Mouse (Mus musculus): ENCODE data around the gene Ptp4a2. TPM values are rescaled to one million over a fixed set of nuclear protein-coding genes. Genes with fewer than 3 reads are reported as not detected.

Ptp4a2 gene
- polyA plus RNA-seq, 1 experiment from 2014 or later = 321 TPM

- peak; percentile 97 for ATAC-seq
- Histone ChIP-seq H3K36me3 (ENCODE audit: control insufficient read depth, insufficient read depth) (no peaks in the 10 kb centered on the region), H3K27me3 (replicated peaks; ENCODE audit: control insufficient read depth, insufficient read depth, low read length) (no peaks in the 10 kb centered on the region), H3K4me1 (replicated peaks; ENCODE audit: control insufficient read depth, insufficient read depth, low read length) (no peaks in the 10 kb centered on the region), H3K4me2 (replicated peaks; ENCODE audit: low read depth) (no peak overlapping the region), H3K9ac (ENCODE audit: low read depth, low read length) (no peak overlapping the region), H3K4me3 (ENCODE audit: low read depth, low read length) (no peak overlapping the region), H3K27ac (ENCODE audit: low read depth, low read length) (peak overlapping the region; percentile 35; the same call in 1 of the 2 replicates), H3K9me3 (ENCODE audit: control insufficient read depth) (no peaks in the 10 kb centered on the region)
- no peak for TF ChIP-seq CTCF (IDR thresholded peaks at IDR 0.05; ENCODE audit: low read depth)
- WGBS = 38% methylated on average over 5 of the region's 5 CpGs
Observed at GRCm38 (mm10) chr4:129793713-129794329, 17.2 kb upstream of the Ptp4a2 start.

DNA sequence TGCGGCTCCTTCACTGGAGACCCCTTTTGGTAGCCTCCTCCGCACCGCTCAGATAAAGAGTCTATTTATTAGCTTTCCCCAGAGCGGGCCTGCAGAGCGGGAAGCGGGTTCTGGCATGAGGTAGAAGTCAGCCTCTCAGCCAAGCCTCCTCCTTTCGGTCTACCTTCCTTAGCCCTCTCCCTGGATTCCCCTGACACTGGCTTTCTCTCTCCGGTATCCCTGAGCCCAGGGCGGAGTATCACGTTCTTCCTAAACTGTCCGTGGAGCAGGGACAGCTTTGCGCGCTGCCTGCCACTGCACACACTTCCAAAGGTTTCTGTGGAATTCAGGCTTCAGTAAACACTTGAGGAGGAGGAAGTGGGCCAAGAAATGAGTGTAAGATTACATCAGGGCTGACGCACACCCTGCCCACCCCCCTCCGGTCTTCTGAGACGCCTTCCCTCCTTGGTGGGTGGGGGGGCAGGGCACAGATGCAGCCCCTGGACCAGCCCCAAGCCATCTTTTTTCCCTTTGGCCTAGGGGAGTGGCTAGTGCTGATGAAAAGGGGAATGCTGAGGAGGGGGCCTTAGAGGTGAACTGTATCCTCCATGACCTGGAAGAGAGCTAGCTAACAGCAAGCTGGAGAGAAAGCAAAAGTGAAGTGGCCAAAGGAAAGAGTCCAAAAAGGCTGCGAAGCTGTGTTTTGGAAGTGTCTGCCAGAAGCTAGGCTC lies 15.7 kb upstream of the Ptp4a2 start:
- no peak overlapping the region for H3K4me3 ChIP-seq (ENCODE audit: low read depth, low read length)
- ATAC-seq = peak; percentile 10; the same call in 1 of the 2 replicates
- 0 out of 2 replicates have a peak overlapping the region, but pooled peaks have one; percentile 22 for H3K9ac ChIP-seq (ENCODE audit: low read depth, low read length)
- peak overlapping the region; percentile 48 for H3K4me2 ChIP-seq (replicated peaks; ENCODE audit: low read depth)
- no peaks in the 10 kb centered on the region for H3K9me3 ChIP-seq (ENCODE audit: control insufficient read depth)
- H3K27me3 ChIP-seq (replicated peaks; ENCODE audit: control insufficient read depth, insufficient read depth, low read length) = no peaks in the 10 kb centered on the region
- peak overlapping the region; percentile 84 for H3K27ac ChIP-seq (ENCODE audit: low read depth, low read length)
- H3K36me3 ChIP-seq (ENCODE audit: control insufficient read depth, insufficient read depth) = no peaks in the 10 kb centered on the region
- no peak for TF ChIP-seq CTCF (IDR thresholded peaks at IDR 0.05; ENCODE audit: low read depth)
- H3K4me1 ChIP-seq (replicated peaks; ENCODE audit: control insufficient read depth, insufficient read depth, low read length) = no peaks in the 10 kb centered on the region
- WGBS = 16% methylated on average over 17 of the region's 17 CpGs

DNA sequence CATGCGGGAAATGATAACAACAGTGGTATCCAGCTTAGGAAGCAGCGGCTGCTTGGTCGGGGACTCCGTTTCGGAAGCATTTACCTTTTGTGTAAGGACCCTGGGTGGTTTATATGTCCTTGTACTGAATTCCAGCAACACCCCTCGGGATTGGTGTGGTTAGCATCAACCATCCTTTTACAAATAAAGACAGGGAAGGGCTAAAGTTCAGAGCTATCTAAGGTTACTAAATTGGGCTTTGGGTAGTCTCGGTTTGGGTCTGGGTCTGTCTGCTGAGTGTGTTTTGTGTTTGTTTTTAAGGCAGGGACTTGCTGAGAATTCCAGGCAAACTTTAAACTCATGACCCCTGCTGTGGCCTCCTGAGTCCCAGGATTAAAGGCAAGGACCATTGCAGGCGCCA lies 15.2 kb upstream of the Ptp4a2 start:
- Histone ChIP-seq H3K4me3 (ENCODE audit: low read depth, low read length) (no peak overlapping the region), H3K4me1 (replicated peaks; ENCODE audit: control insufficient read depth, insufficient read depth, low read length) (no peaks in the 10 kb centered on the region), H3K4me2 (replicated peaks; ENCODE audit: low read depth) (peak overlapping the region; percentile 48; the same call in 1 of the 2 replicates), H3K36me3 (ENCODE audit: control insufficient read depth, insufficient read depth) (no peaks in the 10 kb centered on the region), H3K27me3 (replicated peaks; ENCODE audit: control insufficient read depth, insufficient read depth, low read length) (no peaks in the 10 kb centered on the region), H3K9ac (ENCODE audit: low read depth, low read length) (0 out of 2 replicates have a peak overlapping the region, but pooled peaks have one; percentile 22), H3K27ac (ENCODE audit: low read depth, low read length) (peak overlapping the region; percentile 84), H3K9me3 (ENCODE audit: control insufficient read depth) (no peaks in the 10 kb centered on the region)
- WGBS = 34% methylated on average over 8 of the region's 8 CpGs
- no peak for ATAC-seq
- TF ChIP-seq CTCF (IDR thresholded peaks at IDR 0.05; ENCODE audit: low read depth) = no peak

- Histone ChIP-seq H3K9ac (ENCODE audit: low read depth, low read length) (no peak overlapping the region), H3K4me2 (replicated peaks; ENCODE audit: low read depth) (no peak overlapping the region), H3K4me1 (replicated peaks; ENCODE audit: control insufficient read depth, insufficient read depth, low read length) (no peaks in the 10 kb centered on the region), H3K36me3 (ENCODE audit: control insufficient read depth, insufficient read depth) (no peaks in the 10 kb centered on the region), H3K27ac (ENCODE audit: low read depth, low read length) (no peak overlapping the region), H3K27me3 (replicated peaks; ENCODE audit: control insufficient read depth, insufficient read depth, low read length) (no peaks in the 10 kb centered on the region), H3K4me3 (ENCODE audit: low read depth, low read length) (no peak overlapping the region), H3K9me3 (ENCODE audit: control insufficient read depth) (no peaks in the 10 kb centered on the region)
- WGBS = 44% methylated on average over 5 of the region's 5 CpGs
- no peak for TF ChIP-seq CTCF (IDR thresholded peaks at IDR 0.05; ENCODE audit: low read depth)
- ATAC-seq = no peak
Observed at GRCm38 (mm10) chr4:129797985-129798384, 13.0 kb upstream of the Ptp4a2 start.

GRCm38 (mm10) chr4:129803368-129803767 lies 7.7 kb upstream of the Ptp4a2 start:
- 71% methylated on average over 1 of the region's 1 CpGs for WGBS

GRCm38 (mm10) chr4:129805059-129805458 lies 6.0 kb upstream of the Ptp4a2 start:
- Histone ChIP-seq H3K27me3 (replicated peaks; ENCODE audit: control insufficient read depth, insufficient read depth, low read length) (no peaks in the 10 kb centered on the region), H3K4me3 (ENCODE audit: low read depth, low read length) (no peak overlapping the region), H3K4me2 (replicated peaks; ENCODE audit: low read depth) (no peak overlapping the region), H3K27ac (ENCODE audit: low read depth, low read length) (no peak overlapping the region), H3K4me1 (replicated peaks; ENCODE audit: control insufficient read depth, insufficient read depth, low read length) (no peaks in the 10 kb centered on the region), H3K9me3 (ENCODE audit: control insufficient read depth) (no peaks in the 10 kb centered on the region), H3K36me3 (ENCODE audit: control insufficient read depth, insufficient read depth) (no peaks in the 10 kb centered on the region), H3K9ac (ENCODE audit: low read depth, low read length) (no peak overlapping the region)
- ATAC-seq = peak; percentile 57
- TF ChIP-seq CTCF (IDR thresholded peaks at IDR 0.05; ENCODE audit: low read depth) = no peak
- WGBS = 47% methylated on average over 3 of the region's 3 CpGs

More at GRCm38 (mm10) chr4:129803368-129803767, 7.7 kb upstream of the Ptp4a2 start:
- Histone ChIP-seq H3K4me3 (ENCODE audit: low read depth, low read length) (no peak overlapping the region), H3K36me3 (ENCODE audit: control insufficient read depth, insufficient read depth) (no peaks in the 10 kb centered on the region), H3K9ac (ENCODE audit: low read depth, low read length) (no peak overlapping the region), H3K4me1 (replicated peaks; ENCODE audit: control insufficient read depth, insufficient read depth, low read length) (no peaks in the 10 kb centered on the region), H3K27me3 (replicated peaks; ENCODE audit: control insufficient read depth, insufficient read depth, low read length) (no peaks in the 10 kb centered on the region), H3K4me2 (replicated peaks; ENCODE audit: low read depth) (no peak overlapping the region), H3K9me3 (ENCODE audit: control insufficient read depth) (no peaks in the 10 kb centered on the region), H3K27ac (ENCODE audit: low read depth, low read length) (no peak overlapping the region)
- no peak for TF ChIP-seq CTCF (IDR thresholded peaks at IDR 0.05; ENCODE audit: low read depth)
- no peak for ATAC-seq
